Mouse (Mus musculus) frontal cortex, postnatal 14 days (tissue): ENCODE measurements around the gene Msi2.
A peak's percentile ranks its signal among the peaks of the same experiment; 100 is the strongest.

ENCODE experiments used
- DNase-seq, 2 experiments: peaks; one replicate each; pipeline ENCODE4 v3.0.0; 2022; ENCODE audit warnings: low spot score in 2 of 2

Msi2 gene

GRCm38 (mm10) chr11:88449180-88449579 is 269.1 kb downstream of the Msi2 start:
- no peak for DNase-seq

- DNase-seq = no peak
Observed at GRCm38 (mm10) chr11:88448571-88448970, 269.7 kb downstream of the Msi2 start.

- DNase-seq = no peak
Observed at GRCm38 (mm10) chr11:88447350-88447749, 271.0 kb downstream of the Msi2 start.

GRCm38 (mm10) chr11:88443905-88444304 is 274.4 kb downstream of the Msi2 start:
- DNase-seq = no peak

GRCm38 (mm10) chr11:88443291-88443690 is 275.0 kb downstream of the Msi2 start:
- no peak for DNase-seq

- no peak for DNase-seq
Observed at GRCm38 (mm10) chr11:88441871-88442740, 276.2 kb downstream of the Msi2 start.

- DNase-seq = no peak
Observed at GRCm38 (mm10) chr11:88438659-88439058, 279.7 kb downstream of the Msi2 start.

- DNase-seq = no peak
Observed at GRCm38 (mm10) chr11:88436596-88436995, 281.7 kb downstream of the Msi2 start.

GRCm38 (mm10) chr11:88435543-88435942 is 282.8 kb downstream of the Msi2 start:
- DNase-seq = no peak

- DNase-seq = no peak
Observed at GRCm38 (mm10) chr11:88431363-88432269, 286.7 kb downstream of the Msi2 start.

- no peak for DNase-seq
Observed at GRCm38 (mm10) chr11:88430292-88430691, 288.0 kb downstream of the Msi2 start.

- DNase-seq = no peak
Observed at GRCm38 (mm10) chr11:88429680-88430079, 288.6 kb downstream of the Msi2 start.

- DNase-seq = no peak
Observed at GRCm38 (mm10) chr11:88425631-88426101, 292.6 kb downstream of the Msi2 start.

GRCm38 (mm10) chr11:88424034-88424767 is 294.1 kb downstream of the Msi2 start:
- DNase-seq = no peak

GRCm38 (mm10) chr11:88421057-88421578 is 297.2 kb downstream of the Msi2 start:
- DNase-seq = no peak

- DNase-seq = no peak
Observed at GRCm38 (mm10) chr11:88419657-88420366, 298.5 kb downstream of the Msi2 start.

- DNase-seq = no peak
Observed at GRCm38 (mm10) chr11:88419064-88419463, 299.2 kb downstream of the Msi2 start.

GRCm38 (mm10) chr11:88414157-88414870 is 304.0 kb downstream of the Msi2 start:
- DNase-seq = no peak

GRCm38 (mm10) chr11:88412423-88413094 is 305.8 kb downstream of the Msi2 start:
- DNase-seq = peak in 1 of 2 experiments; percentile 63

GRCm38 (mm10) chr11:88408305-88408704 is 310.0 kb downstream of the Msi2 start:
- DNase-seq = no peak
